ENCODE assay signal across 13 mouse cellular contexts in genomic region chr8:122928631-122929224, GRCm38 (mm10).
A peak's percentile ranks its signal among the peaks of the same experiment; 100 is the strongest.
DNase-seq lines count a peak whose midpoint lies in the region; ATAC-seq and TF ChIP-seq lines count a peak whose summit lies in the region.
"Had no signal": no experiment of that assay in that cellular context is flagged by ENCODE, and none has a peak within 500 bp of the region (broad histone marks: within the 10 kb centered on the region; RNA-seq: fewer than 3 reads in every experiment).

No protein-coding gene starts in this region.

- H3K4me1 ChIP-seq in bone marrow macrophage, adult 2 months (ENCODE audit: control insufficient read depth, insufficient read depth, low read length): peaks cover 78% of the 10 kb centered on the region

- intact Hi-C loops in left cerebral cortex, adult 2 months (cut with DNase I): no loop called here

- no peak for TF ChIP-seq POLR2A in bone marrow macrophage, adult 2 months (IDR thresholded peaks at IDR 0.05; ENCODE audit: borderline replicate concordance, low read depth, low read length)

- TF ChIP-seq CTCF in left cerebral cortex, adult 2 months (IDR thresholded peaks at IDR 0.05): no peak
- no peak for TF ChIP-seq CTCF in bone marrow macrophage, adult 2 months (IDR thresholded peaks at IDR 0.05; ENCODE audit: low read depth, low read length)

- H3K27ac ChIP-seq in left cerebral cortex, adult 2 months: peak overlapping the region; percentile 10
- H3K27ac ChIP-seq in bone marrow macrophage, adult 2 months (ENCODE audit: insufficient read depth, low read depth, low read length): peak overlapping the region; percentile 75
- H3K27ac ChIP-seq: limb, embryonic 15.5 days; stomach, postnatal 0 days had no signal

- no peak for DNase-seq in left cerebral cortex, adult 2 months (ENCODE audit: extremely low spot score in 1 of 2, low spot score in 2 of 2)
- DNase-seq in left cerebral cortex, adult 11 months (ENCODE audit: low spot score): no peak
- peak; percentile 52 to 57 for DNase-seq in B cell, adult 2 months
- DNase-seq in cerebellum, adult 9-10 months: no peak
- no peak for DNase-seq in embryo, embryonic 10.5 days (ENCODE audit: low spot score)
- DNase-seq: heart, postnatal 36 days; kidney, postnatal 10 days; right cerebral cortex, postnatal 4 days had no signal

- H3K4me3 ChIP-seq in left cerebral cortex, adult 2 months: no peak overlapping the region
- no peak overlapping the region; the same call in 1 of the 2 replicates for H3K4me3 ChIP-seq in bone marrow macrophage, adult 2 months (ENCODE audit: insufficient read depth, low read length)
- H3K4me3 ChIP-seq: limb, embryonic 15.5 days had no signal

- peak; percentile 44 for ATAC-seq in megakaryocyte progenitor cell, adult 5-6 weeks (replicated peaks; ENCODE audit: poor library complexity)
- ATAC-seq in erythroblast, adult 5-6 weeks (replicated peaks; ENCODE audit: low FRiP score, poor library complexity, severe bottlenecking): no peak

Comparison
In these comparisons a context has a peak if more than half of its experiments do, and no peak if none do; other contexts are left out.
1. DNase-seq: peak in B cell, adult 2 months (2 of 2); none in left cerebral cortex, adult 2 months (0 of 2), left cerebral cortex, adult 11 months (single experiment), cerebellum, adult 9-10 months (single experiment) and embryo, embryonic 10.5 days (single experiment).